Comparison of ENCODE assay signal across 17 mouse cellular contexts in the genomic region with DNA sequence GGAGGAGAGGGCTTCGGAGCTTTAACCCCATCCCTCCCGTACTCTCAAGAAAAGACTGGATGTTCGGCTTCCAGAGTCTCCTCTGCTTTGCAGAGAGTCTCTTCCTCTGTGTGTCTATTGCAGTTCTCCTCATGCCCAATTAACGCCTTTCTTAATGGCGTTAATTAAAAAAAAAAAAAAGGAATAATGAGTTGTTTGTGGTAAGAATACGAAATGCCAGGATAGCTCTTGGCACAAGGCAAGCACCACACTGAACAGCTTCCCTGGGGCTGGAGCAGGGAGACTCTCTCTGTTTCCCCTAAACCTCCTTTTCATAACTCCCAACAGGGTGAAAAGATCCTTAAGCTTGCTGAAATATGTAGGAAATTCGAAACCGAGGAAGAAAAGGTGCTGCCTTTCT. TPM values are rescaled to one million over a fixed set of nuclear protein-coding genes. Genes with fewer than 3 reads are reported as not detected.
"Had no signal": no experiment of that assay in that cellular context is flagged by ENCODE, and none has a peak within 500 bp of the region (broad histone marks: within the 10 kb centered on the region; RNA-seq: fewer than 3 reads in every experiment).

No protein-coding gene starts in this region.

- DNase-seq: layer of hippocampus, postnatal 36 days; liver, embryonic 13.5 days; lung, adult 2 months; lung, postnatal 14 days; retina, postnatal 1 day; right cerebral cortex, postnatal 25 days; spleen, adult 18-20 months had no signal

- H3K4me2 ChIP-seq: liver, embryonic 13.5 days; midbrain, embryonic 11.5 days; midbrain, embryonic 15.5 days; neural tube, embryonic 12.5 days; neural tube, embryonic 15.5 days had no signal

- H3K9ac ChIP-seq: liver, embryonic 13.5 days; midbrain, embryonic 15.5 days; neural tube, embryonic 12.5 days; neural tube, embryonic 15.5 days; stomach, embryonic 15.5 days had no signal

- H3K36me3 ChIP-seq: liver, embryonic 13.5 days; midbrain, embryonic 15.5 days; neural tube, embryonic 12.5 days; neural tube, embryonic 15.5 days; stomach, embryonic 15.5 days had no signal

- H3K27ac ChIP-seq: left cerebral cortex, adult 2 months; liver, embryonic 13.5 days; midbrain, embryonic 15.5 days; neural tube, embryonic 12.5 days; neural tube, embryonic 15.5 days; stomach, embryonic 15.5 days had no signal

- H3K4me3 ChIP-seq: left cerebral cortex, adult 2 months; liver, embryonic 13.5 days; midbrain, embryonic 15.5 days; neural tube, embryonic 12.5 days; neural tube, embryonic 15.5 days; stomach, embryonic 15.5 days had no signal

- H3K9me3 ChIP-seq: liver, embryonic 13.5 days; midbrain, embryonic 15.5 days; neural tube, embryonic 12.5 days; neural tube, embryonic 15.5 days; stomach, embryonic 15.5 days had no signal

- ATAC-seq: midbrain, embryonic 15.5 days had no signal

- H3K27me3 ChIP-seq: stomach, embryonic 15.5 days had no signal

RNA-seq across cellular contexts. Expression of a gene that starts 14.2 kb away (rescaled TPM):
- total RNA-seq: liver, adult 2 months; megakaryocyte progenitor cell, adult 5-6 weeks; megakaryocyte-erythroid progenitor cell, adult 5-6 weeks had no signal
- polyA plus RNA-seq: liver, adult 2 months; liver, embryonic 13.5 days; liver, embryonic 16.5 days had no signal

RNA-seq across cellular contexts. Expression of a gene that starts 55.8 kb away (rescaled TPM):
- total RNA-seq: liver, adult 2 months; megakaryocyte-erythroid progenitor cell, adult 5-6 weeks had no signal
- polyA plus RNA-seq: liver, adult 2 months; liver, embryonic 13.5 days; liver, embryonic 16.5 days; midbrain, embryonic 15.5 days had no signal
